Mouse (Mus musculus): ENCODE measurements at regions not wholly inside any gene's neighbourhood (a gene's known extent, or its start where the extent isn't known, plus 50 kb on each side); places are given as distances from the start of the nearest gene placed in this dataset.

- no peak overlapping the region for H3K4me2 ChIP-seq (ENCODE audit: low read depth, low read length)
- no peak overlapping the region for H3K27ac ChIP-seq (ENCODE audit: low read length)
- 0 out of 2 replicates have a peak, but pooled peaks cover 5% of the 10 kb centered on the region for H3K4me1 ChIP-seq (ENCODE audit: control insufficient read depth, insufficient read depth, low read length)
- no peak overlapping the region for H3K4me3 ChIP-seq (replicated peaks; ENCODE audit: low read length)
- ATAC-seq (ENCODE audit: insufficient read depth, low FRiP score) = no peak
- no peak overlapping the region for H3K9ac ChIP-seq (ENCODE audit: low read length)
- H3K27me3 ChIP-seq (ENCODE audit: control insufficient read depth, insufficient read depth, low read length) = no peaks in the 10 kb centered on the region
- WGBS = 40% methylated on average over 6 of the region's 6 CpGs
- no peaks in the 10 kb centered on the region for H3K36me3 ChIP-seq (ENCODE audit: control insufficient read depth, insufficient read depth, low read length)
- H3K9me3 ChIP-seq (replicated peaks; ENCODE audit: control insufficient read depth, low read length) = no peaks in the 10 kb centered on the region
Observed at GRCm38 (mm10) chr11:86408686-86409579, 51.5 kb upstream of the Med13 start.

GRCm38 (mm10) chr11:86409580-86409947 is 52.2 kb upstream of the Med13 start:
- no peak overlapping the region for H3K27ac ChIP-seq (ENCODE audit: low read length)
- no peak for ATAC-seq (ENCODE audit: insufficient read depth, low FRiP score)
- no peaks in the 10 kb centered on the region for H3K27me3 ChIP-seq (ENCODE audit: control insufficient read depth, insufficient read depth, low read length)
- 0 out of 2 replicates have a peak, but pooled peaks cover 5% of the 10 kb centered on the region for H3K4me1 ChIP-seq (ENCODE audit: control insufficient read depth, insufficient read depth, low read length)
- no peaks in the 10 kb centered on the region for H3K9me3 ChIP-seq (replicated peaks; ENCODE audit: control insufficient read depth, low read length)
- H3K4me3 ChIP-seq (replicated peaks; ENCODE audit: low read length) = no peak overlapping the region
- no peaks in the 10 kb centered on the region for H3K36me3 ChIP-seq (ENCODE audit: control insufficient read depth, insufficient read depth, low read length)
- H3K4me2 ChIP-seq (ENCODE audit: low read depth, low read length) = no peak overlapping the region
- H3K9ac ChIP-seq (ENCODE audit: low read length) = no peak overlapping the region
- 90% methylated on average over 10 of the region's 10 CpGs for WGBS

- 78% methylated on average over 10 of the region's 10 CpGs for WGBS
- no peak for ATAC-seq (ENCODE audit: insufficient read depth, low FRiP score)
Observed at GRCm38 (mm10) chr11:86410521-86410920, 53.1 kb upstream of the Med13 start.

GRCm38 (mm10) chr11:86412772-86413390 is 55.5 kb upstream of the Med13 start:
- Histone ChIP-seq H3K4me2 (ENCODE audit: low read depth, low read length) (peak overlapping the region; percentile 22; the same call in 1 of the 2 replicates), H3K4me3 (replicated peaks; ENCODE audit: low read length) (no peak overlapping the region), H3K4me1 (ENCODE audit: control insufficient read depth, insufficient read depth, low read length) (0 out of 2 replicates have a peak, but pooled peaks cover 5% of the 10 kb centered on the region), H3K9ac (ENCODE audit: low read length) (no peak overlapping the region), H3K9me3 (replicated peaks; ENCODE audit: control insufficient read depth, low read length) (no peaks in the 10 kb centered on the region), H3K36me3 (ENCODE audit: control insufficient read depth, insufficient read depth, low read length) (no peaks in the 10 kb centered on the region), H3K27ac (ENCODE audit: low read length) (no peak overlapping the region), H3K27me3 (ENCODE audit: control insufficient read depth, insufficient read depth, low read length) (no peaks in the 10 kb centered on the region)
- WGBS = 44% methylated on average over 13 of the region's 13 CpGs
- ATAC-seq (ENCODE audit: insufficient read depth, low FRiP score) = no peak

More at GRCm38 (mm10) chr11:86410521-86410920, 53.1 kb upstream of the Med13 start:
- H3K27ac ChIP-seq (ENCODE audit: low read length) = no peak overlapping the region
- H3K9ac ChIP-seq (ENCODE audit: low read length) = no peak overlapping the region
- H3K4me3 ChIP-seq (replicated peaks; ENCODE audit: low read length) = no peak overlapping the region
- no peaks in the 10 kb centered on the region for H3K27me3 ChIP-seq (ENCODE audit: control insufficient read depth, insufficient read depth, low read length)
- no peaks in the 10 kb centered on the region for H3K9me3 ChIP-seq (replicated peaks; ENCODE audit: control insufficient read depth, low read length)
- no peaks in the 10 kb centered on the region for H3K36me3 ChIP-seq (ENCODE audit: control insufficient read depth, insufficient read depth, low read length)
- 0 out of 2 replicates have a peak, but pooled peaks cover 5% of the 10 kb centered on the region for H3K4me1 ChIP-seq (ENCODE audit: control insufficient read depth, insufficient read depth, low read length)
- H3K4me2 ChIP-seq (ENCODE audit: low read depth, low read length) = no peak overlapping the region

- no peak for ATAC-seq (ENCODE audit: insufficient read depth, low FRiP score)
- H3K4me2 ChIP-seq (ENCODE audit: low read depth, low read length) = no peak overlapping the region
- H3K4me3 ChIP-seq (replicated peaks; ENCODE audit: low read length) = no peak overlapping the region
- H3K27me3 ChIP-seq (ENCODE audit: control insufficient read depth, insufficient read depth, low read length) = no peaks in the 10 kb centered on the region
- H3K9me3 ChIP-seq (replicated peaks; ENCODE audit: control insufficient read depth, low read length) = no peaks in the 10 kb centered on the region
- H3K27ac ChIP-seq (ENCODE audit: low read length) = no peak overlapping the region
- no peaks in the 10 kb centered on the region for H3K36me3 ChIP-seq (ENCODE audit: control insufficient read depth, insufficient read depth, low read length)
- no peak overlapping the region for H3K9ac ChIP-seq (ENCODE audit: low read length)
- 76% methylated on average over 5 of the region's 5 CpGs for WGBS
- 0 out of 2 replicates have a peak, but pooled peaks cover 5% of the 10 kb centered on the region for H3K4me1 ChIP-seq (ENCODE audit: control insufficient read depth, insufficient read depth, low read length)
Observed at GRCm38 (mm10) chr11:86416471-86416870, 59.1 kb upstream of the Med13 start.

GRCm38 (mm10) chr11:86417164-86417563 is 59.8 kb upstream of the Med13 start:
- H3K4me1 ChIP-seq (ENCODE audit: control insufficient read depth, insufficient read depth, low read length) = 0 out of 2 replicates have a peak, but pooled peaks cover 5% of the 10 kb centered on the region
- WGBS = 83% methylated on average over 6 of the region's 6 CpGs
- H3K27ac ChIP-seq (ENCODE audit: low read length) = no peak overlapping the region
- H3K9me3 ChIP-seq (replicated peaks; ENCODE audit: control insufficient read depth, low read length) = no peaks in the 10 kb centered on the region
- no peaks in the 10 kb centered on the region for H3K27me3 ChIP-seq (ENCODE audit: control insufficient read depth, insufficient read depth, low read length)
- ATAC-seq (ENCODE audit: insufficient read depth, low FRiP score) = no peak
- H3K4me3 ChIP-seq (replicated peaks; ENCODE audit: low read length) = no peak overlapping the region
- no peak overlapping the region for H3K4me2 ChIP-seq (ENCODE audit: low read depth, low read length)
- no peaks in the 10 kb centered on the region for H3K36me3 ChIP-seq (ENCODE audit: control insufficient read depth, insufficient read depth, low read length)
- H3K9ac ChIP-seq (ENCODE audit: low read length) = no peak overlapping the region

- WGBS = 73% methylated on average over 5 of the region's 5 CpGs
- Histone ChIP-seq H3K4me1 (ENCODE audit: control insufficient read depth, insufficient read depth, low read length) (no peaks in the 10 kb centered on the region), H3K4me2 (ENCODE audit: low read depth, low read length) (no peak overlapping the region), H3K27ac (ENCODE audit: low read length) (no peak overlapping the region), H3K9me3 (replicated peaks; ENCODE audit: control insufficient read depth, low read length) (no peaks in the 10 kb centered on the region), H3K36me3 (ENCODE audit: control insufficient read depth, insufficient read depth, low read length) (no peaks in the 10 kb centered on the region), H3K4me3 (replicated peaks; ENCODE audit: low read length) (no peak overlapping the region), H3K27me3 (ENCODE audit: control insufficient read depth, insufficient read depth, low read length) (no peaks in the 10 kb centered on the region), H3K9ac (ENCODE audit: low read length) (no peak overlapping the region)
- ATAC-seq (ENCODE audit: insufficient read depth, low FRiP score) = no peak
Observed at GRCm38 (mm10) chr11:86419810-86420483, 62.5 kb upstream of the Med13 start.

- Histone ChIP-seq H3K4me3 (replicated peaks; ENCODE audit: low read length) (no peak overlapping the region), H3K27ac (ENCODE audit: low read length) (no peak overlapping the region), H3K9ac (ENCODE audit: low read length) (no peak overlapping the region), H3K9me3 (replicated peaks; ENCODE audit: control insufficient read depth, low read length) (no peaks in the 10 kb centered on the region), H3K4me2 (ENCODE audit: low read depth, low read length) (no peak overlapping the region), H3K4me1 (ENCODE audit: control insufficient read depth, insufficient read depth, low read length) (no peaks in the 10 kb centered on the region), H3K27me3 (ENCODE audit: control insufficient read depth, insufficient read depth, low read length) (no peaks in the 10 kb centered on the region), H3K36me3 (ENCODE audit: control insufficient read depth, insufficient read depth, low read length) (no peaks in the 10 kb centered on the region)
- WGBS = 35% methylated on average over 3 of the region's 3 CpGs
- no peak for ATAC-seq (ENCODE audit: insufficient read depth, low FRiP score)
Observed at GRCm38 (mm10) chr11:86428926-86429325, 55.5 kb upstream of the Rnft1 start.

- Histone ChIP-seq H3K4me2 (ENCODE audit: low read depth, low read length) (no peak overlapping the region), H3K36me3 (ENCODE audit: control insufficient read depth, insufficient read depth, low read length) (no peaks in the 10 kb centered on the region), H3K4me1 (ENCODE audit: control insufficient read depth, insufficient read depth, low read length) (no peaks in the 10 kb centered on the region), H3K27ac (ENCODE audit: low read length) (no peak overlapping the region), H3K4me3 (replicated peaks; ENCODE audit: low read length) (no peak overlapping the region), H3K27me3 (ENCODE audit: control insufficient read depth, insufficient read depth, low read length) (no peaks in the 10 kb centered on the region), H3K9me3 (replicated peaks; ENCODE audit: control insufficient read depth, low read length) (no peaks in the 10 kb centered on the region), H3K9ac (ENCODE audit: low read length) (no peak overlapping the region)
- 85% methylated on average over 2 of the region's 2 CpGs for WGBS
- ATAC-seq (ENCODE audit: insufficient read depth, low FRiP score) = no peak
Observed at GRCm38 (mm10) chr11:86430287-86430686, 54.2 kb upstream of the Rnft1 start.

Measured in stomach, embryonic 16.5 days (tissue).